Mouse (Mus musculus) urinary bladder, adult 18-20 months (tissue): ENCODE data around the gene Cops7b.
"Not testable (repeated sequence)": the region's sequence is repeated elsewhere in the genome, so short reads cannot be mapped to it uniquely, and the experiment has no call there.

ENCODE experiments used
- DNase-seq, 2 experiments: peaks; one replicate each; pipeline ENCODE4 v3.0.0; 2022; ENCODE audit warnings: low spot score in 2 of 2, mixed read lengths in 2 of 2

Gene Cops7b

DNA sequence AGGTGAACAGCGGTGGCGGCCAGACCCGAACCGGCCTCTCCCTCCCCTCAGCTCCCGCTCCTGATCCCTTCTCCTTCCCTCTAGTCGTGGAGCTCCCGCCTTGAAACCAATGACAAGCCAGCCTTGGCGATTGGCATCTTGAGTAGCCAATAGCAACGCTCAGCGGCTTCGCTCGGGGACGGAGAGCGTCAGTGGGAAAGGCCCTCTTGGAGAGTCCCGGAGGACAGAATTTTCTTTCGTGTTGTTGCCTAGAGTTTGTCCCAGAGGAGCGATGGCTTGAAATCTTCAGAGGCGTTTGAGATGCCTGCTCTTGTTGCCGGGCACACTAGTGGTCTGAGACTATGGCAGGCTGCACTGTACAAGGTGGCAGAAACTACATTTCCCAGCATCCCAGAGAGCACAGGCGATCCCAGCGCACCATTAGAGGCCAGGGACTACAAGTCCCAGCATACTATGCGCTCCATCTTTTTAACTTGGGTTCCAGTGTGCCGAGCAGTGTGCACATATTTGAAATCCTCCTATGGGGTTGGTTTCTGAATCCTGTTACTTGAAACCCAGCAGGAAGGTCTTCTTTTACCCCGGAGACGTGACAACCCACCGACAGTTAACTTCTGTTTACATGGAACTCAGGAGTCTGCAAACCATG is at the start of gene Cops7b, which contains the start of gene Pde6d:
Cops7b (plus strand) TSS at position 454 of the 646 bp plus-strand sequence.
Pde6d (minus strand) TSS at position 179 of the 646 bp plus-strand sequence.
- peak; percentile 94 to 95 for DNase-seq

DNA sequence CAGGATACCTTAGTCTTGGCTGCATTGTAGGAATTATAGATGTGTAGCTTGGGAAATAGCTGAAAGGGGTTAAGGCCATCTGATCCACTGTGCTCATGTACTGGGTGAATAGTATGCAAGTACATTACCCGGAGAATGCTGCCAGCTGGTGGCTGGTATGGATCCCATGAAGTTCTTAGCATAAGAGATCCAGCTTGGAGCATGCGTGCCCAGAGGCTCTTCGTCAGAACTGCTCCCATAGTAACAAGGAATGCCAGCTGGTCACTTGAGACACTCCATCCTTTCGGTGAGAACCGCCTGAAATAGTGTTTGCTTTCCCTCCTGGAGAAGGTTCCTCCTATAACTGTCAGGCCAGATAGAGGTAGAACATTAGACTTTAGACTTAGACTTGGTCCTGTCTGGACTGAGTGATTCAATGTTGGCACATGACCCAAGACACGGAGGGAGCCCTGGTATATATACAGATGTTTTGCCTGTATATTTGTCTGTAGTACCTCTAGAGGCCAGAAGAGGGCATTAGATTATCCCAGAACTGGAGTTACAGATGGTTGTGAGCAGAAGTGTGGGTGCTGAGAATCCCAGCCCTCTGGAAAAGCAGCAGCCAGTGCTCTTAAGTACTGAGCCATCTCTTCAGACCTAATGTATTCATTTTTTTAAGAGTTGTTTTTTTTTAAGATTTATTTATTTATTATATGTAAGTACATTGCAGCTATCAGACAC is 49.1 kb upstream of the Cops7b start:
- DNase-seq, result no peak

- DNase-seq, result no peak
Measured at GRCm38 (mm10) chr1:86538383-86538782, 44.3 kb upstream of the Cops7b start.

GRCm38 (mm10) chr1:86539583-86539982 is 43.1 kb upstream of the Cops7b start:
- not testable (repeated sequence) for DNase-seq

DNA sequence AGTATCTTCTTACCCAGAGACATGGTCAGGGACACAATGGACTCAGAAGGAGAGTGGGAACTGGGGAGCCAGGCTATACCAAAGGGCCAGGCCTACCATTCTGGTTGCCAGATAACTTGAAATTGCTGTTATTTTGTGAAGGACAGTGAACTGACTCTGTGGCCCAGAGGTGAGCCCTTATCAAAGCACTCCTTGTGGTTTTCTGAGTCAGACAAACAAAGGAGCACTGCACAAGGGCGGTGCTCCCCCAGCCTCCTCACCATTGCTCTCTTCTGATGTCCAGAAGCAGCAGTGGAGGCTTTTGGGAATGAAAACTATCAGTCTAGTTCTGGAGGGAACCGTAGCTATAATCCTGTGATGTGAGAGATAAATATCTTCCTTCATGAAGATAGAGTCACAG is 40.1 kb upstream of the Cops7b start:
- DNase-seq, result no peak

DNA sequence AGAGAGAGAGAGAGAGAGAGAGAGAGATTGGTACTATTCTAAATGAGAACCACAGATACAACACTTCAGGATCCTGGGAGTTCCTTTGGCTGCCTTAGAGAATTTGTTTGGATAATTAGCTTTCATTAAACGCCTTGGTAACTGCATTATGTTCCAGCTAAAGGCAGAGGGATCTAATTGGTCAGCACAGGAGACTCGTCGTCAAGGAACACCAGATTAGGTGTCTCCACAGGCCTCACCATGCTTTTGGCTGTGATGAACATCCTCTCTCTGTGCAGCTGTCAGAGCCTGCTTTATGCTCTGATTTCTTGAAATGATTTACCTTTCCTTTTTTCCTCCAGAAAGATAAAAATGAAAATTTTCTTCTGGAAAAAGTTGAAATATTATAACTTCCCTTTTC is 35.9 kb upstream of the Cops7b start:
- no peak for DNase-seq

DNA sequence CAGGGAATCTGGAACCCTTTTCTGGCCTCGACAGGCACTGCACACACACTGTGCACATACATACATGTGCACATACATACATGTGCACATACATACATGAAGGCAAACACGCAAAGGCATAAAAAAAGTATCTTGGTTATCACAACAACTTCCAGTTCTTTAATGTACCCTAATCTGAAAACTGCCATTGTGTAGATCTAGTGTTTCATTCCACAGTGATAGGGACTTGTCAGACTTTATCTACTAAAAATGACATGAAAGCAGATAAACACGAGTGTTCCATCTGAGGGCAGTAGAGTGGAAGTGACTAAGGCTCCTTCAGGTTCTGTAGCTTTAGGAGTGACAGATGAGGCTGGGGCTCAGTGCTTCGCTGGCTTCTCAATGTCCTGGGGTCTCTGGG is 31.4 kb upstream of the Cops7b start:
- no peak for DNase-seq

DNA sequence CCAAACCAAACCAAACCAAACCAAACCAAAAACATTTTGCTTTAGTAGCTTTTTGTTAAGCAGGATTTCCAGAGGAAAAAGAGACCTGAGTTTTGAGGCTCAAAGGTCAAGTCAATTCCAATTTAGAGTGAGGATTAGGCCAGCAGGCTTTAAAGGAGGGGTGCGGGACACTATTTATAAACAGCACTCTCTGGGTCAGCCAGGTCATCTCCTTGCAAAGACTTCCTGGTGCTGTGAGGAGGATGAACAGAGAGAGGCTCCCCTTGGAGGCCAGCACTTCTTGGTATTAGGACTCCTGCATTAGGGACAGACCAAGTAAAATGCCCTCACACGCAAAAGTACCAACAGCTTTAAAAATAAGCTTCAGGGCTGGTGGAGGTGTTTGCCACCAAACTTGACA is 30.8 kb upstream of the Cops7b start:
- DNase-seq, result no peak

DNA sequence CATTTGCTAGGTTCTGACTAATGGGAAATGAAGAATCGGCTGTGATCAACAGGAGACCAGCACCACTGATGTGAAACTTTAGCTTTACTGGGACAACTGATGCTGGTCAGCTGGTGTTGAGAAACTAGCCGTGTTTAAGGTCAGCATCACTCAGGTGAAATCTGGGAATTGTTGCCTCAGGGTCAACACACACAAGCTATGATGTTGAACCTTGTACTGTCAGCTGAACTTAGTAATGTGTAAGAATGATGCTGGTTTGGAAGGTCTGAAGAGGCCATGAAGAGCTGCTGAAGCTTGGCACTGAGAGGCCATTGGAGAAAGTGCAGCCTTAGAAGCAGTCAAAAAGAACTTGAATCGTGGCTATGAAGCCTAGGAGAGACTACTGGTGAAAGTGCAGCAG is 27.0 kb upstream of the Cops7b start:
- DNase-seq, result no peak

- DNase-seq, result no peak
Measured at GRCm38 (mm10) chr1:86557872-86558271, 24.8 kb upstream of the Cops7b start.

DNA sequence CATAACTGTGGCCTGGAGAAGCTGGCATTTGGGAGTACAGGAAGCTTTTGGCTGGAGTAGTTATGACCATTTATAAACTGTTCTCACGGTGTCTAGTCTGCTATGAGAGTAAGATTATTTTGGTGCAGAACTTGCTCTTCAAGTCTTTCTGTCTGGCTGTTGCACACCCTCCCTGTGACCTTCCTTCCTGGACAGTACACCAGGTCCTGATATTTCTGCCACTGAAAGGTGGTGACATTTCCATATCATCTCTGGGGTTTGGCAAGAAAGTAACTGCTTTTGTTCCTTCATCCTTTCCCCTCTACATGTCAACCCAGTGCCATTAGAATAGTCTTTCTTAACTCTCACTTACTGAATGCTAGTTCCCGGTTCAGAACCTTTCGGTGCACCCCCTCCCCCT is 23.5 kb upstream of the Cops7b start:
- DNase-seq, result no peak

- no peak for DNase-seq
Measured at GRCm38 (mm10) chr1:86562663-86563062, 20.0 kb upstream of the Cops7b start.

- DNase-seq, result no peak
Measured at GRCm38 (mm10) chr1:86568409-86568808, 14.3 kb upstream of the Cops7b start.

DNA sequence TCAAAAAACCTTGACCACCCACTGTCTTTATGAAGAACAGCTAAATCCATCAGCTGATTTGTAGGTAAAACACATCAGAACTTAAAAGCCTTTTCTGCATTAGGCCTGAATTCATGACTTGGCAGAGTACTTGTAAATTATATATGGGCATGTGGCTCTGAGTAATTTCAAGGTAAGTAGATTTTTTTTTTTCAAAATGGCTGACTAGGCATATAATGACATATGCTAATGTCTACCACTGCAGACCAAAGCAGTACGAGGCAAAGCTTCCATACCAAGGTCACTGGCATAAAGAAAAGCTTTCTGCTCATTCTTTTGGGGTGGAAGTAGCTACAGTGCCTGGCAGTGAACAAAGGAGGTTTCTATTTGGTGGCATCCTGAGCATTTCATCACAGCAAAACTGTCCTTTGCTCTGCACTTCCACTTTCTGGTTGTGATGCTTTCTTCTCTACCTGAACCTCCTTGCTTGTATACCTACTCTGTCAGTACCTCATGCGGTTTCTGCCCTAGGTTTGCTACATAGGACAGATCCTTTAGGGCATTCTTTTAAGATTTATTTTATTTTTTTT is 13.3 kb upstream of the Cops7b start:
- DNase-seq, result no peak

DNA sequence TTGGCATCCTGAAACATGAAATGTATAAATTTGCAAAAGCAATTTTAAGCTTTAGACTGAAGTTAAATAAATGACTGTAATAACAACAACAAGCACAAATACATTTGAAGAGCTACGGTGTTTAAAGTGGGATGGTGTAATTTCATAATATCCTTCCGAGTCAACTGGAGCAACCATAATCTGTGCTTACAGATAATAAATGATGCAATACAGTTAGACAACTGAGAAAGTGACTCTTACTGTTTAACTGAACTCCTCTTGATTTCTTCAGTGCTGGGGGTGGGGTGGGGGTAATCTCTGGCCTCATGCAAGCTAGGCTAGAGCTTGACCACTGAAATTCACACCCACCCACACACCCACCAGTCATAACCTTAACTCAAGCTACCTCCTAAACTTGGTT is 11.3 kb upstream of the Cops7b start:
- DNase-seq, result no peak

DNA sequence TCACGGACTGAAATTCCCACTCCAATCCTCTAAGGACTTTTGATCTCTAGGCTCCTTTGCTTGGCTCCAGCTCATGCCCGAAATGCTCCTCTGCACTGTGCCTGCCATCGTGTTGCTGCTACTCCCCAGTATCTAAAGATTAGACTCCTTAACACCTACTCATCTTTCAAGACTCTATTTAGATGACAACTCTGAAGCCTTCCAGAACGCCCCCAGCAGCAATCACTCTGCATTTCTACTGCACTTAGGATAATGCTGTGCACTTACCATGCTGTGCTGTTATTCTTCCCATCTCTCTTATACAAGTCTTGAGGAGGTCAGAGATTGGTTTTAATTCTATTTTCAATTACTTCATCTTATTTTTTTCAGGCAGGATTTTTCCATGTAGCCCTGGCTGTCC is 10.8 kb upstream of the Cops7b start:
- DNase-seq, result no peak

DNA sequence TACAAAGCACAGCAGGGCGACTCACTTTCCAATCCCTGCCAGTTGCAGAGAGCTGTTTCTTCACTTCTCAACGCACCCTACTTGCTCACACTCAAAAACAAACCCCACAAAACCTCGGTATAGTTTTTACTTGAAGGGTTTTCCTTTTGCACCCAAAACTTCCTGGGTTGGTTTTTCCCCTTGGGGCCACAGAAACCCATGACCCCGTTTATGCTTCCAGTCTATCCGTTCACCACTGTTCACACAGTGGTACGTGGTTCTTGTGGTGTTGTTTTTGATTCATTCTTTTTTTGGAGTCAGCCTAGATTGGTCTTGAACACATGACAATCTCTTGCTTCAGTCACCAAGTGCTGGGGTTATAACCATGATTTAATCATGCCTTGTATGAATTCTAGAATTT is 2.3 kb upstream of the Cops7b start:
- DNase-seq, result no peak

- DNase-seq, result no peak
Measured at GRCm38 (mm10) chr1:86581692-86582450, 833 bp upstream of the Cops7b start.

DNA sequence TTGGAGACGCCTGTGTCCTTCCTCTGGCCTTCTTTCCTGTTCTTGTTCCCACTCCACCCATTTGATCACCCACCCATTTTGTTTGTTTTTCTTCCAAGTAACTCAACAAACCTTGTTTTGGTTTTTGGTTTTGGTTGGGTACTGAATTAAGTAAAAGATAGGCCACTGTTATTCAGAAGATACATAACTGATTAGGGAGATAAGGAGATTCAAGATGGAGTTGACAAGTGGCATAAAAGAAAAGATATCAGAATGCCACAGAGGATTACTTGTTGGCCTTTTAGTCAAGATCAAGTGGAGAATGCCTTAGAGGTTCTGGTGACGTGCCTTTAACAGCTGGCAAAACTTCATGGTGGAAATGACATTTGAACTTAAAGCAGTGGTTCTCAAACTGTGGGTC is 1.0 kb downstream of the Cops7b start:
- DNase-seq, result no peak

GRCm38 (mm10) chr1:86586992-86587391 is 4.3 kb downstream of the Cops7b start:
- peak; percentile 61 to 79 for DNase-seq

- DNase-seq, result no peak
Measured at GRCm38 (mm10) chr1:86594539-86594938, 11.8 kb downstream of the Cops7b start.

DNA sequence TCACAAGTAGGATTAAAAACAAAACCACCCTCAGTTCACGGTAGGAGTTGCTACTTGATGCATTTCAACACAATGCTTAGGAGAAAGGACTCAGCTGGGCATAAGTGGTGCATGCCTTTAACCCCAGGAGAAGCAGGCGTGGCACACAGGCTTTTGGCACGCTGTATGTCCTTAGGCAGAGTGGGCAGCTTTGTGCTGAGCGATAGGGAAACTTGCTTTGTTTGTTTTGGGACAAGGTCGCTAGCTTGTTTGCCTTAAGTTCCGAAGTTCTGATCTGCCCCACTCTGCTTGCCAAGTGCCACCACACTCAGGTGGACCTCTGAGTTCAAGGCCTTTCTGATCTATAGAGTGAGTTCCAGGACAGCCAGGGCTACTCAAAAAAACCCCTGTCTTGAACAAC is 12.6 kb downstream of the Cops7b start:
- DNase-seq, result no peak
